Mouse (Mus musculus) kidney, postnatal 36 days (tissue): ENCODE measurements around the gene Epn2.

Experiments used
- DNase-seq, 2 experiments: peaks; one replicate each; pipeline ENCODE4 v3.0.0; 2021 to 2022; ENCODE audit warnings: mixed read lengths in 2 of 2

Epn2 gene

GRCm38 (mm10) chr11:61487401-61487800, 92.1 kb downstream of the Epn2 start:
- peak; percentile 36 to 71 for DNase-seq

GRCm38 (mm10) chr11:61486458-61487219, 92.8 kb downstream of the Epn2 start:
- no peak for DNase-seq

- no peak for DNase-seq
These were observed 93.7 kb downstream of the Epn2 start for GRCm38 (mm10) chr11:61485541-61486457.

GRCm38 (mm10) chr11:61484613-61485540, 94.6 kb downstream of the Epn2 start, which contains the start of gene Mfap4:
TSS of gene Mfap4 (plus strand) at chr11:61485431.
- no peak for DNase-seq

- no peak for DNase-seq
These were observed 95.3 kb downstream of the Epn2 start for GRCm38 (mm10) chr11:61484256-61484612.

- DNase-seq, result no peak
These were observed 96.2 kb downstream of the Epn2 start for GRCm38 (mm10) chr11:61483226-61483845.

- DNase-seq, result no peak
These were observed 98.0 kb downstream of the Epn2 start for GRCm38 (mm10) chr11:61481239-61482090.

- DNase-seq, result no peak
These were observed 100.7 kb downstream of the Epn2 start for GRCm38 (mm10) chr11:61478788-61479187.

GRCm38 (mm10) chr11:61477566-61478508, 101.7 kb downstream of the Epn2 start:
- no peak for DNase-seq

- peak; percentile 50 to 65 for DNase-seq
These were observed 102.6 kb downstream of the Epn2 start for GRCm38 (mm10) chr11:61476786-61477382.

- DNase-seq, result no peak
These were observed 105.9 kb downstream of the Epn2 start for GRCm38 (mm10) chr11:61473630-61474029.

- no peak for DNase-seq
These were observed 108.6 kb downstream of the Epn2 start for GRCm38 (mm10) chr11:61470880-61471279.

- DNase-seq, result no peak
These were observed 110.1 kb downstream of the Epn2 start for GRCm38 (mm10) chr11:61469317-61469917.

GRCm38 (mm10) chr11:61468534-61468933, 111.0 kb downstream of the Epn2 start:
- no peak for DNase-seq
